Mouse (Mus musculus): ENCODE results near the gene Chd2. TPM values are rescaled to one million over a fixed set of nuclear protein-coding genes. Genes with fewer than 3 reads are reported as not detected.
A peak's percentile ranks its signal among the peaks of the same experiment; 100 is the strongest.

The Chd2 gene
- polyA plus RNA-seq (2012; rRNA removed) (55.6 and 61.7 TPM in 2 replicates), polyA plus RNA-seq (2014; fragmentation: Nextera tagmentation; extraction: Ambion mirVana) (56.5 and 65.4 TPM in 2 replicates)

GRCm38 (mm10) chr7:73541412-73542130 is at the start of gene Chd2:
Gene Chd2, minus strand, starts transcription at chr7:73541830.
- H3K27me3 ChIP-seq (ENCODE audit: control insufficient read depth, insufficient read depth, low read length) = no peaks in the 10 kb centered on the region
- peak within 1 kb of the TSS; percentile 100 for H3K27ac ChIP-seq (replicated peaks; ENCODE audit: low read depth, low read length)
- ATAC-seq (ENCODE audit: low FRiP score, low read depth) (peak; percentile 63), DNase-seq (ENCODE audit: low spot score) (peak; percentile 90)
- peak within 1 kb of the TSS; percentile 75 for H3K4me3 ChIP-seq (replicated peaks; ENCODE audit: low read length)
- H3K4me1 ChIP-seq (ENCODE audit: control insufficient read depth, insufficient read depth, low read length) = peaks cover 9% of the 10 kb centered on the region
- H3K4me2 ChIP-seq (replicated peaks; ENCODE audit: low read depth, low read length, severe bottlenecking) = peak within 1 kb of the TSS; percentile 56
- peak; percentile 97; the same call in 1 of the 2 replicates for TF ChIP-seq POLR2A (IDR thresholded peaks at IDR 0.05; ENCODE audit: borderline replicate concordance, extremely low read depth, insufficient read depth, insufficient read length)
- peak within 1 kb of the TSS; percentile 97 for H3K9ac ChIP-seq (ENCODE audit: low read depth, low read length, severe bottlenecking)
- peaks cover 18% of the 10 kb centered on the region for H3K36me3 ChIP-seq (ENCODE audit: control insufficient read depth, insufficient read depth, low read length)
- under 1% methylated on average over 15 of the region's 15 CpGs for WGBS
- H3K9me3 ChIP-seq (ENCODE audit: control insufficient read depth, low read length) = no peaks in the 10 kb centered on the region

DNA sequence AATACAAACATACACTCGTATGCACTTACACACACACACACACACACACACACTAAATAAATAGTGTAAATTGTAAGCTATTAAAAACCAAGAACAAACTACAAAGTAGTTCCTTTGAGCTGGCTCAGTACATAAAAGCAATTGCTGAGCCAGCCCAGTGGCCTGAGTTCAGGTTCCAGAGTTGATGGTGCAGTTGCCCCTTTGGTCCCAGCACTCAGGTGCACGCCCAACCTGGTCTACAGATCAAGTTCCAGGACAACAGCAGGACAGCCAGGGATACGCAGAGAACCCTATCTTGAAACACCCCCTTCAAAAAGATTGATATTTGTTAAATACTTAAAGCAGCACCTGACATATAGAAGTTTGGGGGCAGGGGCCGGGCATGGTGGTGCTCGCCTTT is 49.1 kb upstream of the Chd2 start:
- WGBS = 92% methylated on average over 5 of the region's 5 CpGs
- no peaks in the 10 kb centered on the region for H3K27me3 ChIP-seq (ENCODE audit: control insufficient read depth, insufficient read depth, low read length)
- DNase-seq (ENCODE audit: low spot score) (no peak), ATAC-seq (ENCODE audit: low FRiP score, low read depth) (no peak)
- H3K27ac ChIP-seq (replicated peaks; ENCODE audit: low read depth, low read length) = no peak overlapping the region
- H3K4me2 ChIP-seq (replicated peaks; ENCODE audit: low read depth, low read length, severe bottlenecking) = no peak overlapping the region
- H3K4me3 ChIP-seq (replicated peaks; ENCODE audit: low read length) = no peak overlapping the region
- TF ChIP-seq POLR2A (IDR thresholded peaks at IDR 0.05; ENCODE audit: borderline replicate concordance, extremely low read depth, insufficient read depth, insufficient read length) = no peak
- no peaks in the 10 kb centered on the region for H3K36me3 ChIP-seq (ENCODE audit: control insufficient read depth, insufficient read depth, low read length)
- H3K9ac ChIP-seq (ENCODE audit: low read depth, low read length, severe bottlenecking) = no peak overlapping the region
- no peaks in the 10 kb centered on the region for H3K9me3 ChIP-seq (ENCODE audit: control insufficient read depth, low read length)
- peaks cover 37% of the 10 kb centered on the region for H3K4me1 ChIP-seq (ENCODE audit: control insufficient read depth, insufficient read depth, low read length)

GRCm38 (mm10) chr7:73589208-73589771 is 47.7 kb upstream of the Chd2 start:
- TF ChIP-seq POLR2A (IDR thresholded peaks at IDR 0.05; ENCODE audit: borderline replicate concordance, extremely low read depth, insufficient read depth, insufficient read length) = no peak
- Histone ChIP-seq H3K9me3 (ENCODE audit: control insufficient read depth, low read length) (no peaks in the 10 kb centered on the region), H3K4me3 (replicated peaks; ENCODE audit: low read length) (no peak overlapping the region), H3K9ac (ENCODE audit: low read depth, low read length, severe bottlenecking) (no peak overlapping the region), H3K27ac (replicated peaks; ENCODE audit: low read depth, low read length) (peak overlapping the region; percentile 69), H3K27me3 (ENCODE audit: control insufficient read depth, insufficient read depth, low read length) (no peaks in the 10 kb centered on the region), H3K4me2 (replicated peaks; ENCODE audit: low read depth, low read length, severe bottlenecking) (peak overlapping the region; percentile 15; the same call in 1 of the 2 replicates), H3K36me3 (ENCODE audit: control insufficient read depth, insufficient read depth, low read length) (no peaks in the 10 kb centered on the region), H3K4me1 (ENCODE audit: control insufficient read depth, insufficient read depth, low read length) (peaks cover 47% of the 10 kb centered on the region)
- WGBS = 18% methylated on average over 14 of the region's 14 CpGs
- DNase-seq (ENCODE audit: low spot score) (peak; percentile 55), ATAC-seq (ENCODE audit: low FRiP score, low read depth) (peak; percentile 32; the same call in 1 of the 2 replicates)

GRCm38 (mm10) chr7:73588351-73588906 is 46.8 kb upstream of the Chd2 start:
- no peaks in the 10 kb centered on the region for H3K36me3 ChIP-seq (ENCODE audit: control insufficient read depth, insufficient read depth, low read length)
- H3K27me3 ChIP-seq (ENCODE audit: control insufficient read depth, insufficient read depth, low read length) = no peaks in the 10 kb centered on the region
- no peak overlapping the region for H3K4me3 ChIP-seq (replicated peaks; ENCODE audit: low read length)
- H3K4me2 ChIP-seq (replicated peaks; ENCODE audit: low read depth, low read length, severe bottlenecking) = no peak overlapping the region
- 0 out of 2 replicates have a peak, but pooled peaks have one; percentile 16 for ATAC-seq (ENCODE audit: low FRiP score, low read depth)
- H3K9me3 ChIP-seq (ENCODE audit: control insufficient read depth, low read length) = no peaks in the 10 kb centered on the region
- TF ChIP-seq POLR2A (IDR thresholded peaks at IDR 0.05; ENCODE audit: borderline replicate concordance, extremely low read depth, insufficient read depth, insufficient read length) = no peak
- peak; percentile 32 for DNase-seq (ENCODE audit: low spot score)
- whole genome bisulfite sequencing = 58% methylated on average over 8 of the region's 8 CpGs
- H3K9ac ChIP-seq (ENCODE audit: low read depth, low read length, severe bottlenecking) = no peak overlapping the region
- H3K27ac ChIP-seq (replicated peaks; ENCODE audit: low read depth, low read length) = peak overlapping the region; percentile 69
- H3K4me1 ChIP-seq (ENCODE audit: control insufficient read depth, insufficient read depth, low read length) = peaks cover 50% of the 10 kb centered on the region

- 85% methylated on average over 6 of the region's 6 CpGs for WGBS
- Histone ChIP-seq H3K4me2 (replicated peaks; ENCODE audit: low read depth, low read length, severe bottlenecking) (no peak overlapping the region), H3K9ac (ENCODE audit: low read depth, low read length, severe bottlenecking) (no peak overlapping the region), H3K27me3 (ENCODE audit: control insufficient read depth, insufficient read depth, low read length) (no peaks in the 10 kb centered on the region), H3K36me3 (ENCODE audit: control insufficient read depth, insufficient read depth, low read length) (no peaks in the 10 kb centered on the region), H3K4me3 (replicated peaks; ENCODE audit: low read length) (no peak overlapping the region), H3K4me1 (ENCODE audit: control insufficient read depth, insufficient read depth, low read length) (peaks cover 51% of the 10 kb centered on the region), H3K9me3 (ENCODE audit: control insufficient read depth, low read length) (no peaks in the 10 kb centered on the region), H3K27ac (replicated peaks; ENCODE audit: low read depth, low read length) (no peak overlapping the region)
- no peak for TF ChIP-seq POLR2A (IDR thresholded peaks at IDR 0.05; ENCODE audit: borderline replicate concordance, extremely low read depth, insufficient read depth, insufficient read length)
- ATAC-seq (ENCODE audit: low FRiP score, low read depth) (no peak), DNase-seq (ENCODE audit: low spot score) (no peak)
Measured at GRCm38 (mm10) chr7:73586717-73587116, 45.1 kb upstream of the Chd2 start.

All from limb, embryonic 14.5 days (tissue).